Mouse (Mus musculus) heart, embryonic 16.5 days (tissue): ENCODE results near the gene Avpr2. TPM values are rescaled to one million over a fixed set of nuclear protein-coding genes. Genes with fewer than 3 reads are reported as not detected.

Experiments
- ATAC-seq: fragments of 200-750 bp; cut with Nextera tagmentation; replicated peaks from 2 replicates; pipeline ENCODE4 v1.8.0; 2017; ENCODE audit warnings: moderate number of reproducible peaks; ENCODE audit not compliant: insufficient read depth, low FRiP score; ENCODE audit errors: extremely low read depth
- H3K27ac ChIP-seq: fragments of 300-500 bp; sonication (generic); 2 replicates; pipeline ENCODE4 v1.5.1; 2014; ENCODE audit warnings: mild to moderate bottlenecking, low read length, control low read depth, moderate library complexity
- H3K27me3 ChIP-seq: fragments of 300-500 bp; sonication (generic); 2 replicates; pipeline ENCODE4 v1.6.1; 2014; ENCODE audit warnings: low read length, mixed read lengths; ENCODE audit not compliant: control insufficient read depth, insufficient read depth
- H3K36me3 ChIP-seq: fragments of 300-500 bp; sonication (generic); 2 replicates; pipeline ENCODE4 v1.6.1; 2014; ENCODE audit not compliant: control insufficient read depth, insufficient read depth
- H3K4me1 ChIP-seq: fragments of 300-500 bp; sonication (generic); 2 replicates; pipeline ENCODE4 v1.6.1; 2014; ENCODE audit warnings: low read length, mixed read lengths; ENCODE audit not compliant: control insufficient read depth, insufficient read depth
- H3K4me2 ChIP-seq: fragments of 300-500 bp; sonication (generic); 2 replicates; pipeline ENCODE4 v1.6.1; 2014; ENCODE audit warnings: low read depth, mild to moderate bottlenecking, control low read depth, low read length
- H3K4me3 ChIP-seq: fragments of 300-500 bp; sonication (generic); 2 replicates; pipeline ENCODE4 v1.5.1; 2014; ENCODE audit warnings: mild to moderate bottlenecking, control low read depth, low read length
- H3K9ac ChIP-seq: fragments of 300-500 bp; sonication (generic); 2 replicates; pipeline ENCODE4 v1.6.1; 2014; ENCODE audit warnings: low read length, control low read depth
- H3K9me3 ChIP-seq: fragments of 300-500 bp; sonication (generic); replicated peaks from 2 replicates; pipeline ENCODE4 v1.6.1; 2016; ENCODE audit warnings: low read length; ENCODE audit not compliant: control insufficient read depth
- WGBS: fragments of 180-500 bp; shearing (Covaris S2); extraction: QIAGEN DNeasy Blood & Tissue Kit; methylation state at CpG from one replicate; pipeline ENCODE4 v1.1.7; 2014; 5-methylcytosine and 5-hydroxymethylcytosine counted together
- polyA plus RNA-seq: library from polyadenylated mRNA; unstranded; fragments of >200 nt; fragmentation: Nextera tagmentation; extraction: Ambion mirVana; gene quantifications from 2 replicates; pipeline ENCODE4 v1.2.1, GENCODE M21; 2015

Avpr2 gene
- 0.06 and 0.09 TPM in 2 replicates for polyA plus RNA-seq

DNA sequence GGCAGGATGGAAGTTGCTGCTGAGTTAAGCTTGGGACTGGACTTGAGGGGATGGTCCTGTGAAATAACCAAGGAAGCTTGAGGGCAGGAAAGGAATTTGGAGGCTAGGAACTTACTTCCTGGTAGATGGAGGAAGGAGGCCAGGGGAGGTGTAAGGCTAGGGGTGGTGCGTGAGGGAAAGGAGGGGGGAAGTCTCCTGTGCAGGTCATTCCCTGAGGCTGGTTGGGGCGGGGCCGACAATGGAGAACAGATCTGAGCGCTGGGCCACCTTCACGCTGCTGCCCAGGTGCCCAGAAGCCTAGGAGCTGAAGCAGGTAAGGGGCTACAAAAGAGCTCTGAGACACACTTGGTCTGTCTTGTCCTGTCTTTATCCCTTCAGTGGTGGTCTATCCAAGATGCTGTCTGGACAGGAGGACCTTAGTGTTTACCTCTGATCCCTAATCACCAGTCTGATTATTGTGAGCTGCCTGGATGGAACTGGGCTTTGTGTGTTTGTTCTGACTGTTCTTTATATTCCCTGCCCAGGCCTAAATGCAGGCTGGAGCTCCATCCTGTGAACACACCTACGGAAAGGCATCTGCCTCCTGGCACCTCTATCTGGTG is at the start of gene Avpr2:
Avpr2 (plus strand) TSS at position 552 of the 602 bp plus-strand sequence.
- WGBS: 58% methylated on average over 6 of the region's 6 CpGs
- H3K4me1 ChIP-seq: no peaks in the 10 kb centered on the region
- no peak for ATAC-seq
- peaks cover 3% of the 10 kb centered on the region for H3K27me3 ChIP-seq
- no peak within 1 kb of the TSS for H3K4me2 ChIP-seq
- no peak within 1 kb of the TSS for H3K27ac ChIP-seq
- no peak within 1 kb of the TSS for H3K9ac ChIP-seq
- no peak within 1 kb of the TSS for H3K4me3 ChIP-seq
- H3K9me3 ChIP-seq: no peaks in the 10 kb centered on the region
- H3K36me3 ChIP-seq: no peaks in the 10 kb centered on the region

DNA sequence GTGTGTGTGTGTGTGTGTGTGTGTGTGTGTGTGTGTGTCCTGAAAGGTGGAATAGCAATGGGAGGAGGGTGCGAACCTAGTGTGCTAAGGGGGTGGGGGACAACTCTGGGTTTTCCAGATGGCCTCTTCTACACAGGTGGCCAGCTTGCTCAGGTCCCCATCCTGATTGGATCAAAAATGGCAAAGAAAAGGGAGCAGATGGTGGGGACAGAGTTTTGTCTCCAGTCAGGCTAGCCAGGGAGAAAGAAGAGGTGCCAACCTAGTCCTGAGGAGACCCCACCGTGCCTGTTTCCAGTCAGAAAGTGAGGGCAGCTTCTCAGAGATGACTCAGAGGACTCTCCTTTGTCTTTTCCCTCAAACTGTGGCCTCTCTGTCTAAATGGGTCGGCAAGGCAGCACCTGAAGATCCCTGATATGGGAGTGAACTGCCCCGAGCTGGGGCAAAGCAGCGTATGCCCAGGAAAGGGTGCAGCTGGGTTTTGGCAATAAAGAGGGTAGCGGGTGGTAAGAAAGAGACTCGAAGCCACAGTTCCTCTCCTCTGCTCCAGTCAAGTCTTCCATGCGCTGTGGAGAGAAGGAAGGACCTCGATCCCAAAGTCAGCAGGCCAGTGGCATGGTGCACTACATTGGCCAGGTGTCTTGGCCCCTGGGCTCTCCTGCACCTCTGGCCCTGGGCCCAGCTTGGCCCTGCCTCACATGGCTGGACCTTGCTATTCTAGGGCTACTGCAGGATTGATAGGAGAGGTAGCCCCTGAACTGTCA is 37.4 kb upstream of the Avpr2 start:
- Histone ChIP-seq H3K36me3 (no peaks in the 10 kb centered on the region), H3K27ac (no peak overlapping the region), H3K9me3 (no peaks in the 10 kb centered on the region), H3K4me3 (no peak overlapping the region), H3K27me3 (no peaks in the 10 kb centered on the region), H3K4me1 (no peaks in the 10 kb centered on the region; the same call in 1 of the 2 replicates), H3K4me2 (no peak overlapping the region), H3K9ac (no peak overlapping the region)
- 63% methylated on average over 9 of the region's 9 CpGs for WGBS
- ATAC-seq: no peak; the same call in 1 of the 2 replicates

DNA sequence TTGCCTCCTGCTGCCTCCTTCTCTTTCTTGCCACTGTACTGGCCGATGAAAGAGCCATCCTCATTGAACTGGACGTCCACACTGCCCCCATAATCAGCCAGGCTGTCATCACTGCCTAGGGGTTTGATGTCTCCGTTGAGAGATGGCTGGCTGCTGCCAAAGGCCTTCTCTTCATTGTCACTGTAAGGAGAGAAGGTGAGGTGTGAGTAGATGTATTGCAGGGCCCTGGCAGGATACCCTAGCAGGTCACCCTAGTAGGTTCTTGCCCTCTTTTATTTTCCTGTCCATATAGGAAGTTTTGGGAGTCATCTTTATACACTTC is 36.9 kb upstream of the Avpr2 start:
- no peaks in the 10 kb centered on the region for H3K27me3 ChIP-seq
- no peak overlapping the region for H3K4me2 ChIP-seq
- H3K27ac ChIP-seq: no peak overlapping the region
- H3K4me1 ChIP-seq: no peaks in the 10 kb centered on the region; the same call in 1 of the 2 replicates
- no peaks in the 10 kb centered on the region for H3K9me3 ChIP-seq
- H3K36me3 ChIP-seq: no peaks in the 10 kb centered on the region
- H3K4me3 ChIP-seq: no peak overlapping the region
- 20% methylated on average over 3 of the region's 3 CpGs for WGBS
- ATAC-seq: peak; percentile 70
- no peak overlapping the region for H3K9ac ChIP-seq

DNA sequence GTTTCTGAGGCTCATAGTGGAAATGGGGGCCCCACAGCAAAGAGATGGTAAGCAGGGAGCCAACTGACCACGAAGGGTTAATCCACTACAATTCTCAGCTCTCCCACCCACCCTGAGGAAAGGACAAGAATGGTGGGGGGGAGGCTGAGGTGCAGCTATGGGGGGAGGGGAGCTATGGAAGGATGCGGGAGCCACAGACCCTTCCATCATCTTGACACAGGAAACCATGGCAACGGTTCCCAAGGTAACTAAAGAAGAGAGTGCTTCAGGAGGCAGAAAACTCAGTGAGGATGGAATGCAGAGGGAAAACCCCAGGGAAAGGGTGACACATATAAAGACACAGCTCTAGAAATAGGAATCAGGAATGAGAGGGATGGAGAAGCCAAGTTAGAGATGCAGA is 27.2 kb upstream of the Avpr2 start:
- Histone ChIP-seq H3K9ac (no peak overlapping the region), H3K27me3 (peaks cover 5% of the 10 kb centered on the region; the same call in 1 of the 2 replicates), H3K4me2 (no peak overlapping the region), H3K4me3 (no peak overlapping the region), H3K27ac (no peak overlapping the region), H3K36me3 (no peaks in the 10 kb centered on the region), H3K9me3 (no peaks in the 10 kb centered on the region), H3K4me1 (no peaks in the 10 kb centered on the region)
- 63% methylated on average over 3 of the region's 3 CpGs for WGBS
- ATAC-seq: no peak

DNA sequence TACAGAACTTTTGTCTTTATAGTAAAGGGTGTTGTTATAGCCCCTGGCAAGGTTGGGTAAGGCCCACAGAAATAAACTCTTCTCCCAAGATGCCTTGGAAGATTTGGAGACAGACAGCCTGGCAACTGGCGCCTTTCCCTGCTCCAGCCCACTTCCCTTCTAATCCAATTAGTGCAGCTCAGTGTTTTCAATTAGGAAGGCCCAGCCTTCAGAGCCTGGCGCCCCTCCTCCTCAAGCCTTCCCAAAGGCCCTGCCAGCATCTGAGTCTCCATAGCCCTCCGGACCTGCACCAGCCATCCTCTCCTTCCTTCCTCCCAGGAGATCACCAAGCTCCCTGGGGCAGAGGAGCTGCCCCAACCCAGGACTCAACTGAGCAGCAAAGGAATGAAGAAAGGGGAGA is 24.6 kb upstream of the Avpr2 start:
- Histone ChIP-seq H3K27me3 (peaks cover 5% of the 10 kb centered on the region; the same call in 1 of the 2 replicates), H3K9ac (no peak overlapping the region), H3K36me3 (no peaks in the 10 kb centered on the region), H3K4me1 (no peaks in the 10 kb centered on the region), H3K27ac (no peak overlapping the region), H3K9me3 (no peaks in the 10 kb centered on the region), H3K4me3 (no peak overlapping the region), H3K4me2 (no peak overlapping the region)
- ATAC-seq: no peak
- 20% methylated on average over 3 of the region's 3 CpGs for WGBS

DNA sequence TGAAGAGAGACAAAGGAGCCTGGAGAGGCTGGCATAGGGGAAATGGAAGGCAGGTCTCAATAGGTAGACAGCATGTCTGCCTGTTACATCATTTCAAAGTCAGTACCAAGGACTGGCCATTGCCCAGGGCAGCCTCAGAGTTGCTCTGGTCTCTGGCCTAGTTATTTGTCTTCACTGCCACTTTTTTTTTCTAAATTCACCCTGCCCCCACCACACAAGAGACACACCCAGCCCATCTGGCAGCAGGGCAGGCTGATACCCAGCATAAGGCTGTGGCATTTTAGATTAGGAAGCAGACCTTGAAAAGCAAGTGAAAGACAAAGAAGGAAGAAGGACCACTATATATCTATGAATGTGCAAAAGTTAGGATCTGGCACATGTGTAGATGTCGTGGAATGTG is 24.1 kb upstream of the Avpr2 start:
- Histone ChIP-seq H3K4me3 (no peak overlapping the region), H3K36me3 (no peaks in the 10 kb centered on the region), H3K4me2 (no peak overlapping the region), H3K9me3 (no peaks in the 10 kb centered on the region), H3K27me3 (peaks cover 3% of the 10 kb centered on the region; the same call in 1 of the 2 replicates), H3K4me1 (no peaks in the 10 kb centered on the region), H3K27ac (no peak overlapping the region), H3K9ac (no peak overlapping the region)
- WGBS: 46% methylated on average over 1 of the region's 1 CpGs
- no peak for ATAC-seq

DNA sequence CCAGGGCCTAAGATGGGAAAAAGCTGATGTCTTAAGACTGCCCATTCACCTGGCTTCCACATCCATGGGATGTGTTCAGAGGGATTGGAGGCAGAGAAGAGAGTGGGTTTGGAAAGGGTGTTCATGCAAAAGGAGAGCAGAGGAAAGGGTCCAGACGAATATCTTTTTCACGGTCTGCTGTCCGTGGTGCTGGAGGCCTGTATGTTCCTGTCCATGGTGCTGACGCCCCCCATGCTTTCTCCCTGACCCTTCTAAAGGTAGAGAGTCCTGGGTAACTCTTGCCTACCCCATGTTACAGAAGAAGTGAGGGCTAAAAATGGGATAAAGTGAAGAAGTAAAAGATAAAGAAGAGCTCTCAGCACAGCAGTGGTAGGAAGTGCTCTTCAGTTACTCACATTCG is 22.6 kb upstream of the Avpr2 start:
- no peaks in the 10 kb centered on the region for H3K36me3 ChIP-seq
- WGBS: 5% methylated on average over 5 of the region's 5 CpGs
- no peak for ATAC-seq
- no peak overlapping the region for H3K27ac ChIP-seq
- no peaks in the 10 kb centered on the region for H3K4me1 ChIP-seq
- no peaks in the 10 kb centered on the region for H3K9me3 ChIP-seq
- peaks cover 3% of the 10 kb centered on the region; the same call in 1 of the 2 replicates for H3K27me3 ChIP-seq
- H3K4me3 ChIP-seq: no peak overlapping the region
- no peak overlapping the region for H3K4me2 ChIP-seq
- H3K9ac ChIP-seq: no peak overlapping the region

DNA sequence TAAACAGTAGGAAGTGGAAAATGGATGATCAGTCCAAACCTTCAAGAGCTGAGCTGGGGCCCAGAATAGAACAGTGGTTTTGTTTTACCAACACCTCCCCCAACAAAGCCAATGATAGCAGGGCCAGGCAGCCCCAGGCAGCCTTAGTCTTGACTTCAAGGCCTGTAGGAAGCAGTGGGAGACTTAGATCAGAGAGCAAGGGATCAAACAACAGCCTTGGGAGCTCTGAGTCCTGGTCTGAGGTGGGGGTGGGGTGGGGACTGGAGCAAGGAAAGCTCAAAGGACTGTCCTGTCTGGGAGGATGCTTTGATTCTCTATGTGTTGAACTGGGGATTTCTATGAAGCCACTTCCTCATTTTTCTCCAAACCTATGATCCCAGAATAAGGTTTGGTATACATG is 20.4 kb upstream of the Avpr2 start:
- ATAC-seq: no peak
- Histone ChIP-seq H3K4me2 (no peak overlapping the region), H3K27me3 (peaks cover 3% of the 10 kb centered on the region; the same call in 1 of the 2 replicates), H3K27ac (no peak overlapping the region), H3K4me1 (no peaks in the 10 kb centered on the region), H3K36me3 (no peaks in the 10 kb centered on the region), H3K4me3 (no peak overlapping the region), H3K9ac (no peak overlapping the region), H3K9me3 (no peaks in the 10 kb centered on the region)

DNA sequence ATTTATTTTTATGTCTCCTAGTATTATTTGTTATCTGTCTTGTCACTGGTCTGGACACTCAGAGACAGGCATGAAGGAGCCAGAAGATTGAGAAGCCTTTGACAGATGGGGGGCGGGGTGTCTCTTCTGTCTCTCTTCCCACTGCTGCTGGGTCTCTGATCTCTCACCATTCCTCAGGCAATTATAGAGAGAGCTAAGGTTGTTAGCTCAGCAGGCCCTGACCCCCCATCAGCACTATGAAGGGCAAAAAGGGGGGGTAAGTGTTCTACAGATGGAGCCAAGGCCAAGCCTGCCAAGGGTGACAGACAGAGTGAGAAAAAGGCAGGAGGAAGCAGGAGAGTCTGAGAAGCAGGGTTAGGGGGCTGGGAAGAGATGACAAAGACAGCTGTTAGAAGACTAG is 19.9 kb upstream of the Avpr2 start:
- Histone ChIP-seq H3K4me2 (no peak overlapping the region), H3K9ac (no peak overlapping the region), H3K4me3 (no peak overlapping the region), H3K27ac (no peak overlapping the region), H3K9me3 (no peaks in the 10 kb centered on the region), H3K36me3 (no peaks in the 10 kb centered on the region), H3K4me1 (no peaks in the 10 kb centered on the region), H3K27me3 (peaks cover 3% of the 10 kb centered on the region; the same call in 1 of the 2 replicates)
- 38% methylated on average over 1 of the region's 1 CpGs for WGBS
- ATAC-seq: no peak
